Mouse (Mus musculus) embryonic stem cell, embryonic (primary cell): Measurements from ENCODE around the gene Ier2.
"Not testable (repeated sequence)": the region's sequence is repeated elsewhere in the genome, so short reads cannot be mapped to it uniquely, and the experiment has no call there.

Source experiments
- CTCF ChIA-PET, 4 experiments: fragments of 300-600 bp in 2 of 4; fragments of 350-600 bp in 2 of 4; sonication (Branson Sonifier 250); formaldehyde crosslinking; loops; one replicate each; lab custom pipeline; 2022; ENCODE audit warnings: inconsistent platforms in 2 of 4; lab: Charles Lee
- POLR2A ChIA-PET, 4 experiments: fragments of 300-600 bp in 2 of 4; fragments of 350-600 bp in 2 of 4; sonication (Branson Sonifier 250); formaldehyde crosslinking; loops; one replicate each; lab custom pipeline; 2022; ENCODE audit warnings: antibody characterized with exemption in 4 of 4, inconsistent platforms in 1 of 4; lab: Charles Lee

The Ier2 gene

DNA sequence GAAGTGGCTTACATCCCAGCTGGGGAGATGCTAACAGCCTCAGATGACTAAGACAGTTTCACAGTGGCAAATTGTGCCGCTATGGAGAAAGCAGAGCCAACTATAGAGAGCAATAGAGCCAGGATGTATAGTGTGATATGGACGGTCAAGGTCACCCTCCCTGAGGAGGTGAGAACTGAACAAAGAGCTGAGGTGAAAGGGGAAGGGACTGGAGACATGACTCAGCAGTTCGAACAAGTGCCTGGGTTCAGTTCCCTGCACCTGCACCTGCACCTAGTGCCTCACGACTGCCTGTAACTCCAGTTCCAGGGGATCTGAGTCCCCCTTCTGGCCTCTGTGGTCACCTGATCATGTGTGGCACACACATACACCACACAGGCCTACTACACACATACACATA is 32.5 kb downstream of the Ier2 start:
- POLR2A ChIA-PET, result interaction anchor here in 3 of 4 experiments (0.8 to 16.6 kb wide), 14 partner anchors 8 to 263 kb away, joined by 3 to 272 read pairs (median 5); partner anchors contain the start of genes Ier2 (in 2 of the 3) and Gcdh (in 1 of the 3)
- CTCF ChIA-PET, result interaction anchor here in 3 of 4 experiments (0.6 to 1.4 kb wide), 5 partner anchors 9 to 1035 kb away, joined by 3 to 4 read pairs (median 3); no protein-coding TSS in a partner anchor

DNA sequence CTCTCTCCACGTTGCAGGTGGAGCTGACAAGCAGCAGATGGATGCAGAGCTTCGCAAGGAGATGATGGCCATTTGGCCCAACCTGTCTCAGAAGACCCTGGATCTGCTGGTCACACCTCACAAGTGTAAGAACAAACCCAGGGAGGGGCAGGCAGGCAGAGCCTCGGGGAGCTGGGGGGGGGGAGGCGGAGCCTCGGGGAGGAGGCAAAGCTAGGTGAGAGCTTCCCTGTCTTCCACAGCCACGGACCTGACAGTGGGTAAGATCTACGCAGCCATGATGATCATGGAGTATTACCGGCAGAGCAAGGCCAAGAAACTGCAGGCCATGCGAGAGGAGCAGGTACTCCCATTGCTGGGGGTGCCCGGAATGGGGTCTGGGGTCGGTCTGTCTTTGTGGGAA is 33.1 kb downstream of the Ier2 start:
- POLR2A ChIA-PET, result interaction anchor here in 3 of 4 experiments (0.5 to 16.6 kb wide), 20 partner anchors 8 to 128 kb away, joined by 3 to 272 read pairs (median 4); partner anchors contain the start of genes Ier2 (in 2 of the 3) and Nacc1 (in 1 of the 3)

GRCm38 (mm10) chr8:84623425-84623824 is 39.2 kb downstream of the Ier2 start:
- POLR2A ChIA-PET, CTCF ChIA-PET: not testable (repeated sequence)

More for the DNA sequence above, 33.1 kb downstream of the Ier2 start:
- CTCF ChIA-PET, result interaction anchor here in 3 of 4 experiments (0.6 to 1.4 kb wide), 7 partner anchors 9 to 1035 kb away, joined by 3 to 5 read pairs (median 3); partner anchors contain the start of gene Nacc1 (in 1 of the 3)

DNA sequence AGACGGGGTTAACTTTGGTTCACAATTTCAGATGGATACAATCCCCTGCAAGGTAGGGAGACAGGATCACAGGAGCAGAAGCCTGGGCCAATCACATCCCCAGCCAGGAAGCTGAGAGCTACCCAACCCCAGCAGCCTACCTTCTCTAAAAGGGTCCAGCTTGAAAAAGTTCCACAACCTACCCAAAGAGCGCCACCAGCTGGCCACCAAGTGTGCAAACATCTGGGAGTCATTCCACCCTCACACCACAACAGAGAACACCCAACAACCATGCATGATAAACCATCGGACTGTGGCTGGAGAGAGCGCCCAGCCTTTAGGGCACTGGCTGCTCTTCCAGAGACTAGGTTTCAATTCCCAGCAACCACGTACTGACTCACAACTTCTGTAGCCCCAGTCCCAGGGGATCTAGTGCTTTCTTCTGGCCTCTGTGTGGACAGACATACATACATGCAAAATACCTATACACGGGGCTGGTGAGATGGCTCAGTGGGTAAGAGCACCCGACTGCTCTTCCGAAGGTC is 41.5 kb downstream of the Ier2 start:
- POLR2A ChIA-PET, result interaction anchor here in 3 of 4 experiments (0.5 to 2.3 kb wide), 11 partner anchors 9 to 784 kb away, joined by 3 to 6 read pairs (median 4); no protein-coding TSS in a partner anchor
- CTCF ChIA-PET, result interaction anchor here (0.6 to 2.8 kb wide), 29 partner anchors 8 to 436 kb away, joined by 3 to 9 read pairs (median 4); partner anchors contain the start of gene Nanos3 (in 1 of the 4)

DNA sequence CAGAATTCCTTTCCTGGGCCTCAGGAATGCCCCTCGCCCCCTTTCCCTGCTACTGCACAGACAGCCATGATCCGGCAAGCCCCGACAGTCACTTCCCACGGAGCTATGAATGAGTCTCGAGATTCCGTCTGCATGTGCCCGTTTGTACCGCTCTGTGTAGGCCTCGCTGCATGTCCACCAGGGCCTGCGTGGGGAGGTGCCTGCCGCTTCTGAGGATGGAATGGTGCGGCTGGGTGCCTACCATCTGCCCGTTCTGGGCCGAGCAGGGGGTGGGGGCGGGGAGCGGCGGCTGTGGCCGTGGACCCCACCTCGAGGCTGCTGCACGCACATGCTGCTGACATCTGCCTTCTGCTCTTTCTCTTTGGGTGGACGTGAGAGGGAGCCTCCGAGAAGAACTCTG is 45.6 kb downstream of the Ier2 start:
- ChIA-PET POLR2A (interaction anchor here in 3 of 4 experiments (0.9 to 2.4 kb wide), 8 partner anchors 12 to 230 kb away, joined by 3 to 9 read pairs (median 3); partner anchors contain the start of gene Calr (in 1 of the 3)), CTCF (interaction anchor here in 3 of 4 experiments (0.5 to 4.8 kb wide), 11 partner anchors 22 to 199 kb away, joined by 3 to 21 read pairs (median 4); no protein-coding TSS in a partner anchor)

- CTCF ChIA-PET, result interaction anchor here in 3 of 4 experiments (0.6 to 4.8 kb wide), 7 partner anchors 19 to 323 kb away, joined by 3 to 21 read pairs (median 3); no protein-coding TSS in a partner anchor
Measured at GRCm38 (mm10) chr8:84615666-84616485, 46.8 kb downstream of the Ier2 start.

GRCm38 (mm10) chr8:84614512-84615223 is 48.0 kb downstream of the Ier2 start:
- CTCF ChIA-PET, result interaction anchor here (0.5 to 4.8 kb wide), 7 partner anchors 19 to 244 kb away, joined by 3 to 21 read pairs (median 4); no protein-coding TSS in a partner anchor
- POLR2A ChIA-PET, result interaction anchor here in 3 of 4 experiments (0.6 to 2.4 kb wide), 5 partner anchors 11 to 209 kb away, joined by 3 to 9 read pairs (median 4); no protein-coding TSS in a partner anchor

More at GRCm38 (mm10) chr8:84615666-84616485, 46.8 kb downstream of the Ier2 start:
- POLR2A ChIA-PET, result interaction anchor here in 3 of 4 experiments (0.6 to 2.4 kb wide), 8 partner anchors 14 to 378 kb away, joined by 3 to 9 read pairs (median 4); no protein-coding TSS in a partner anchor
